ENCODE assay signal across 9 mouse cellular contexts in the genomic region with DNA sequence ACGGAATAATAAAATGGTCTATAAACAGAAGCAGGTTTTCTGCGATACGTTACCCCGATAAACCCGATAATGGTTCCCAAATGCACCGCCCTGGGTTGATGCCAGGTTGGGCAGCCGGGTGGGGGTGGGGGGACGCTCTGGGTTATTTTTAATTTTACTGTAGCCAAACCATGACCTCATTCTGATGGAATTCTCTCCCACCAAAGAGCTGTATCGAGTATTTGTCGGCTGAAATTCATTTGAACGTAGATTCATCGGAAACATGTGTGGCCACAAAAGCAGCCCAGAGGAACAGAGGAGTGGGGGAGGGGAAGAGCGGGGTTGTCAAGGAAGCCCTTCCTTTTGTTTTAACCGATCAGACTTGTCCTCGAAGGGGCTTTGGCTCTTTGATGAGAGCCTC.
DNase-seq lines count a peak whose midpoint lies in the region; TF ChIP-seq lines count a peak whose summit lies in the region.
"Had no signal": no experiment of that assay in that cellular context is flagged by ENCODE, and none has a peak within 500 bp of the region (broad histone marks: within the 10 kb centered on the region; RNA-seq: fewer than 3 reads in every experiment).

No protein-coding gene starts in this region.

- no peak for TF ChIP-seq POLR2A in cerebellum, adult 2 months (IDR thresholded peaks at IDR 0.05; ENCODE audit: borderline replicate concordance, insufficient read depth, low read length)

- no peak for TF ChIP-seq CTCF in cerebellum, adult 2 months (IDR thresholded peaks at IDR 0.05; ENCODE audit: borderline replicate concordance, insufficient read depth, low read depth, low read length)

- DNase-seq in cerebellum, adult 2 months, result no peak
- no peak for DNase-seq in cerebellum, adult 18-20 months
- peak; percentile 4 for DNase-seq in urinary bladder, postnatal 14 days (ENCODE audit: low spot score)
- no peak for DNase-seq in urinary bladder, postnatal 36 days (ENCODE audit: low spot score in 2 of 2)
- DNase-seq in induced T-regulatory cell, adult 2 months (ENCODE audit: low read depth), result peak; percentile 12
- DNase-seq in mesoderm, embryonic 11.5 days (ENCODE audit: low read depth, low spot score), result peak; percentile 72
- no peak for DNase-seq in layer of hippocampus, adult 8-10 months (ENCODE audit: low spot score in 2 of 2)
- DNase-seq in gastrocnemius, postnatal 4 days (ENCODE audit: low spot score in 2 of 2), result no peak

- 26% methylated on average over 15 of the region's 15 CpGs for WGBS in cerebellum, adult 2 months

- no peaks in the 10 kb centered on the region for H3K27me3 ChIP-seq in cerebellum, adult 2 months (ENCODE audit: control insufficient read depth, insufficient read depth, low read length)

- peak overlapping the region; percentile 22 for H3K4me3 ChIP-seq in cerebellum, adult 2 months (replicated peaks; ENCODE audit: insufficient read depth, low read depth, low read length)
- H3K4me3 ChIP-seq: erythroblast, embryonic 14.5 days had no signal

- no peaks in the 10 kb centered on the region for H3K4me1 ChIP-seq in cerebellum, adult 2 months (ENCODE audit: control insufficient read depth, insufficient read depth, low read length)

- H3K27ac ChIP-seq in cerebellum, adult 2 months (ENCODE audit: insufficient read depth, low read length), result no peak overlapping the region

Comparison
In these comparisons a context has a peak if more than half of its experiments do, and no peak if none do; other contexts are left out.
1. DNase-seq: peak in urinary bladder, postnatal 14 days (single experiment), induced T-regulatory cell, adult 2 months (single experiment) and mesoderm, embryonic 11.5 days (single experiment); none in cerebellum, adult 2 months (0 of 2), cerebellum, adult 18-20 months (0 of 2), urinary bladder, postnatal 36 days (0 of 2), layer of hippocampus, adult 8-10 months (0 of 2) and gastrocnemius, postnatal 4 days (0 of 2).